Mouse (Mus musculus) left cerebral cortex, postnatal 25 days (tissue): ENCODE results near the gene Col5a3. TPM values are rescaled to one million over a fixed set of nuclear protein-coding genes. Genes with fewer than 3 reads are reported as not detected.

Experiments used
- DNase-seq, 2 experiments: peaks; one replicate each; pipeline ENCODE4 v3.0.0; 2022; ENCODE audit warnings: low spot score in 2 of 2, mixed read lengths in 1 of 2
- intact Hi-C: fragments of 180-260 bp; cut with DNase I; formaldehyde crosslinking; loops from one replicate; pipeline ENCODE4 v1.15.1; 2025
- total RNA-seq, 2 experiments: library from RNA; stranded (reverse); gene quantifications; 2 replicates each; pipeline ENCODE4 v1.2.3; 2021

Col5a3 gene
- total RNA-seq, 2 experiments from 2014 or later: 1.5 to 1.8 TPM

GRCm38 (mm10) chr9:20810773-20811172, 4.1 kb downstream of the Col5a3 start:
- intact Hi-C loops: loop anchor here (5.0 kb wide), 1 partner anchor 148 kb away; no protein-coding TSS in a partner anchor
- no peak for DNase-seq

DNA sequence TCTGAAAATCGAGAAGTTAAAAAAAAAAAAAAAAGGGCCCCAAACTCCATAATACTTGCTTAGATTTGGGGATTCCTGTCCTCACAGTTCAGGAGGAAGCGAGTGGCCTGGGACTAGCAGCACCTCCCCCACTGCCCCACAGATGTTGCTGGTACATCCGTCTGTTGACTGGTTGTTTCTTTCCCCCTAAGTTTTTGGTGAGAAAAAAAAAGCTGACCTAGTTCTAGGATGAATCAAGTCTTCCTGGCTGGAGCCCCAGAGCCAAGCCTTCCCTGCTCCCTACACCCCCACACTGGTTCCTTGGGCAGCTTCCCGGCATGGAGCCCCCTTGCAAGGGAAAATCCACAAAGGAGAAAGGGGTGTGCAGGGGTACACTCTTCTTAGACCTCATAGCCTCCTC, 4.6 kb downstream of the Col5a3 start:
- DNase-seq: peak in 1 of 2 experiments; percentile 42
- intact Hi-C loops: loop anchor here (5.0 kb wide), 1 partner anchor 148 kb away; no protein-coding TSS in a partner anchor

GRCm38 (mm10) chr9:20805706-20806105, 9.2 kb downstream of the Col5a3 start:
- intact Hi-C loops: loop anchor here (2.0 kb wide), 1 partner anchor 65 kb away; no protein-coding TSS in a partner anchor
- DNase-seq: no peak

- DNase-seq: no peak
- intact Hi-C loops: loop anchor here (2.0 kb wide), 1 partner anchor 64 kb away; no protein-coding TSS in a partner anchor
Measured at GRCm38 (mm10) chr9:20805159-20805495, 9.7 kb downstream of the Col5a3 start.

DNA sequence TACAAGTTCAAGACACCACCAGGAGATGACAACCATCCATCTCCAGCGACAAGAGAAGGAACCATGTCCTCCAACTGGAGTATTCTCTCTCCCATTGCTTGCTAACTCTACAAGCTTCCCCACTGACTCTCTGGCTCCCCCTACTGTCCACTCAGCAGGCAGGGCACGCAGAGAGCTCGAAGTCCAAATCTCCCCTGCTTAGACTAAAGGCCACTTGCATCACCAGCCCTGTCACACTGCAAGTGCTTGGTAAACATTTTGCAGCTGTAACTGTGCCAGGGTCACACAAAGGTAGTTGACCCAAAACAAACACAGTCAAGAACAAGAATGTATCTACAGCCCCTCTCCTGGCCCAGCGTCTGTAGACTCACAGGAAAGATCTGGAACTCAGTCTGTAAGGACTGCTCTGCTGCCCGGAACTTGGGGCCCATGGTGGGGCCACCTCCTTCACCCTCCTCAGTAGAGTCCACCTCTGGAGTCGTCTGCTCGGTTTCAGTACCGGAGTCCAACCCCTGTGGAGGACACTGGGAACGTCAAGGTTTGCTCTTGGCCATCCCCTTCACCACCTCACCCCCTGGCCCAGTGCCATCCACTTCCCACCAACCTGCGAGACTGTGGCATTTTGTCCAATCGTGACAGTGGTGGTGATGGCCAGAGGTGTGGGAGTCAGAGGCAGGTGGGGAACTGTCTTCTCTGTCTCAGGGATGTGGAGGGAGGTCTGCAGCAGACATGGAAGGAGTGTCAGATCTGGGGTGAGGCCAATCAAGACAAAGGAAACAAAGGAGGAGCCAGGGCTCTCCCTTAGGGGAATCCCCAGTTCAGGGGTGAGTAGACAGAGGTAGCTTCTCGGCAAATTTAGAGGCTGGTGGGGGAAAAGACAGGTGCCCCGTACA, 10.4 kb downstream of the Col5a3 start:
- peak; percentile 47 to 71 for DNase-seq
- intact Hi-C loops: loop anchor here (2.0 to 5.0 kb wide), 2 partner anchors 42 to 64 kb away; no protein-coding TSS in a partner anchor

DNA sequence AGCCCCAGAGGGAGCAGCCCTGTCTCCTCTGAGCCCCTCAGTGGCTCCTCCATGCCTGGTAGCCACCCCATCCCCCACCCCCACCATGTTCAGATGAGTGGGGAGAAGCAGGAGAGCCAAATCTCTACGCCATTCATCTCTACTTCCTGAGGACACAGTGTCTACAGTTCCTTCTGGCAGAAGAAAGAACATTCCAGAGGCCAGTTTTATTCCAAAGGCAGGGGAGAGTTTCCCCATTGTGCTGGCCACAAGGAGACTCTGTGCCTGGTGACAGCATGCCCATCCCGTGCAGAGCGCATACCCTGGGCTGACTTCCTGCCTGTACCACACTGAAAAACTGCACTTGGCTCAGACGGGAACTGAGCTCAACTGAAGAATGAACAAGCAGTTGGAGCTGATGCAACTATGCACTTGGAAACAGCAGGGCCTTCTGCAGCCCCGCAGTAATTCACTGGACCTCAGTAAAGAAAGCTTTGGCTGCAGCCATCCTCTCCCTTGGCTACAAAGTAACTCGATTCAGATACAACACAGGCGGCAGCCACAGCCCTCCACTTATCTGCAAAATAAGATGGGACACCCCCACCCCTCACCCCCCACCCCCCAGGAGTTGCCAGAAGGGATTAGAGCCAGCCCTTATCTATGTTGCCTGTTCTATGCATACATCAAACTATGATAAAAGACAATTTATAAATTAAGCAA, 20.6 kb downstream of the Col5a3 start:
- intact Hi-C loops: no loop called here
- DNase-seq: peak; percentile 64 to 76

DNA sequence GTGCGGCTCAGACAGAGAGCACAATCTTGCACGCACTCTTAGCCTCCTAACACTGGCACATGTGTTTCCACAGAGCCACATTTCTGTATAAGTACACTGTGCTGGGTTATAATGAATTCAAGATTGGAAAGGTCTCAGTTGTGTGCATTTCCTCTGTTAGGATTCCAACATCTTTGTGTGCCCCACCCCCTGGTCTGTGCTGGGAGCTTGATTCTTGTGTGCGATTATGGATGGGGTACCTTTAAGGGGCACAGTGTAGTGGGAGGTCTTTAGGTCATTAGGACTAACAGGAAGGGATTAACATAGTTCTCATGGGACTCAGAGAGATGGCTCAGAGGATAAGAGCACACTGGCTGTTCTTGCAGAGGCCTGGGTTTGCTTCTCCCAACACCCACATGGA, 24.5 kb downstream of the Col5a3 start:
- intact Hi-C loops: no loop called here
- DNase-seq: no peak

GRCm38 (mm10) chr9:20789651-20790050, 25.2 kb downstream of the Col5a3 start:
- no peak for DNase-seq
- intact Hi-C loops: no loop called here

GRCm38 (mm10) chr9:20787992-20788391, 26.9 kb downstream of the Col5a3 start:
- DNase-seq: no peak
- intact Hi-C loops: no loop called here

- intact Hi-C loops: no loop called here
- DNase-seq: no peak
Measured at GRCm38 (mm10) chr9:20785055-20785454, 29.8 kb downstream of the Col5a3 start.

GRCm38 (mm10) chr9:20781286-20781685, 33.6 kb downstream of the Col5a3 start:
- intact Hi-C loops: no loop called here
- no peak for DNase-seq

DNA sequence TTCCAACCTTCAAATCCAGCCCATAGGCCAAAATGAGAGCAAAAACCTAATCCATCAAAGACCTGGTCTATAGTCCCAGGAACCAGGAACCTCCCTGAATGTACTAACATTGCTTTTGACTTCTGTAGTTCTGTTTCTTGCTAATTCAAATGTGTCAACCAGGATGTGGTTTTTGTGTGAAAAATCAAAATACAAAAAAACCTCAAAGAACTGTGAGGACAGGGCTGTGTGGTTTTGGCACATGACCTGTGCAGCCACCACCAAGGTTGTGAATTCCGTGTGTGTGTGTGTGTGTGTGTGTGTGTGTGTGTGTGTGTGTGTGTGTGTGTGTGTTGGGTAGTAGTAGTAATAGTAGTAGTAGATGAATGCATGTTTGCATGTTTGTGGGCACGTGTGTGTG, 49.6 kb downstream of the Col5a3 start:
- intact Hi-C loops: no loop called here
- DNase-seq: no peak

- intact Hi-C loops: loop anchor here (5.0 kb wide), 1 partner anchor 39 kb away; no protein-coding TSS in a partner anchor
- no peak for DNase-seq
Measured at GRCm38 (mm10) chr9:20763099-20763498, 51.8 kb downstream of the Col5a3 start.

GRCm38 (mm10) chr9:20762197-20762961, 52.5 kb downstream of the Col5a3 start:
- intact Hi-C loops: loop anchor here (5.0 kb wide), 1 partner anchor 40 kb away; no protein-coding TSS in a partner anchor
- DNase-seq: no peak

GRCm38 (mm10) chr9:20761388-20761787, 53.5 kb downstream of the Col5a3 start:
- intact Hi-C loops: loop anchor here (5.0 kb wide), 1 partner anchor 41 kb away; no protein-coding TSS in a partner anchor

DNA sequence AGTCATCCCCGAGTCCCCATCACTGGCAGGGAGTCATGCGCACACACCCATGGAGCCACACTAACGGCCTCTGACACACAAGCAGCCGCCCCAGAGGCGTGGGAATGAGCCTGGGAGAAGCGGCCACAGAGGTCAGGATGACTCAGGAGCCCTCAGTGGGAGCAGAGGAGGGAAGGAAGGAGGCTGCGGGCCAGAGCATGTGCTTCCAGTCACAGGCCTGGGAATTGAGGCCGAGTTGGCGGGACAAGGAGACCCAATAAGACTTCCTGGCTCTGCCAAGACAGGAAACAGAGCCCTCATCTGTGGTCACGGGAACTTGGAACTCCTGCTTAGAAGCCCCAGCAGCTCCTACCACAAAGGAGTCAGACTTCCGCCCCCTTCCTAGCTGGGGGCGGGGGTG, 54.1 kb downstream of the Col5a3 start:
- intact Hi-C loops: loop anchor here (5.0 kb wide), 1 partner anchor 41 kb away; no protein-coding TSS in a partner anchor

More at GRCm38 (mm10) chr9:20761388-20761787, 53.5 kb downstream of the Col5a3 start:
- no peak for DNase-seq

DNA sequence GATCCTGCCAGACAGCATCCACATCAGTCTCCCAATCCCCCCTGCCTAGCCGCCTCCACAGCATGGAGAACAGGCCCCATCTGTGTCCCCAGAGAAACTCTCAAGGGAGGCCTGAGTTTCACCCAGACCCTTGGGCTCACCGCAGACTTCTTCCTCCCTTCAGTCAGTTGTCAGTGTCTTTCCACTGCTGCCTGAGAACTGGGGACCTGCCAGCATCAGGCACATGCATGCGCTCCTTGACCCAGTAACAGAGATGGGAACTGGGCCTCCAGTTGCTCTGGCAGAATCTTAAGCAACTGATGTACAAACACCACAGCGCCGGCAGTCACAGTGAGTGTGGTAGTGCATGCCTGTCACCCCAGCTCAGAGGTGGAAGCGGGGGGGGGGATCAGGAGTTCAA, 56.0 kb downstream of the Col5a3 start:
- DNase-seq: no peak
- intact Hi-C loops: no loop called here

More for the DNA sequence above, 54.1 kb downstream of the Col5a3 start:
- peak in 1 of 2 experiments; percentile 23 for DNase-seq

GRCm38 (mm10) chr9:20758243-20758642, 56.6 kb downstream of the Col5a3 start:
- intact Hi-C loops: no loop called here
- DNase-seq: no peak
